Mouse (Mus musculus) liver, adult 2 months (tissue): ENCODE results near the gene Chil4. TPM values are rescaled to one million over a fixed set of nuclear protein-coding genes. Genes with fewer than 3 reads are reported as not detected.
"Not testable (repeated sequence)": the region's sequence is repeated elsewhere in the genome, so short reads cannot be mapped to it uniquely, and the experiment has no call there.

Experiments used
- DNase-seq: peaks from one replicate; pipeline ENCODE4 v3.0.0-alpha.2; 2011; ENCODE audit warnings: low read depth, low spot score; ENCODE audit errors: extremely low read depth
- H3K27ac ChIP-seq: fragments of 200-500 bp; replicated peaks from 2 replicates; pipeline ENCODE4 v1.5.1; 2012; ENCODE audit warnings: low read depth, mild to moderate bottlenecking, control low read depth, inconsistent platforms, low read length; ENCODE audit not compliant: insufficient read depth
- H3K27me3 ChIP-seq: fragments of 200-500 bp; 2 replicates; pipeline ENCODE4 v1.6.1; 2012; ENCODE audit warnings: mild to moderate bottlenecking, moderate library complexity, low read length, inconsistent platforms; ENCODE audit not compliant: control insufficient read depth, insufficient read depth
- H3K36me3 ChIP-seq: fragments of 200-500 bp; 2 replicates; pipeline ENCODE4 v1.6.1; 2012; ENCODE audit warnings: low read length, inconsistent platforms; ENCODE audit not compliant: control insufficient read depth, insufficient read depth
- H3K4me1 ChIP-seq: fragments of 200-500 bp; 2 replicates; pipeline ENCODE4 v1.6.1; 2011; ENCODE audit warnings: low read length; ENCODE audit not compliant: control insufficient read depth, insufficient read depth
- H3K4me3 ChIP-seq: fragments of 200-500 bp; 2 replicates; pipeline ENCODE4 v1.5.1; 2011; ENCODE audit warnings: low read depth, mild to moderate bottlenecking, control low read depth, low read length, moderate library complexity; ENCODE audit not compliant: insufficient read depth
- H3K79me2 ChIP-seq: fragments of 200-500 bp; 2 replicates; pipeline ENCODE4 v1.6.1; 2012; ENCODE audit warnings: inconsistent platforms, mild to moderate bottlenecking, low read length, moderate library complexity; ENCODE audit not compliant: control insufficient read depth, insufficient read depth
- H3K9ac ChIP-seq: fragments of 200-500 bp; 2 replicates; pipeline ENCODE4 v1.6.1; 2012; ENCODE audit warnings: low read depth, mild to moderate bottlenecking, control low read depth, inconsistent platforms, low read length
- CTCF ChIP-seq: fragments of 200-500 bp; IDR thresholded peaks from 2 replicates; pipeline ENCODE4 v1.5.1; 2011; ENCODE audit warnings: low read depth, low read length, control low read depth
- POLR2A ChIP-seq: fragments of 200-500 bp; IDR thresholded peaks from 2 replicates; pipeline ENCODE4 v1.6.1; 2011; ENCODE audit warnings: low read length, control low read depth; ENCODE audit not compliant: insufficient read depth; ENCODE audit errors: extremely low read depth
- WGBS: fragments of 180-500 bp; shearing (Covaris S2); methylation state at CpG from one replicate; pipeline ENCODE4 v1.1.7; 2018; 5-methylcytosine and 5-hydroxymethylcytosine counted together
- polyA plus RNA-seq: library from polyadenylated mRNA; depleted of rRNA; stranded (reverse); fragments of >200 nt; gene quantifications from 2 replicates; pipeline ENCODE4 v1.2.3, GENCODE M21; 2012
- total RNA-seq: library from RNA; depleted of rRNA; stranded (reverse); fragments of >200 nt; gene quantifications from 2 replicates; pipeline ENCODE4 v1.2.3, GENCODE M21; 2014

Chil4 gene
- total and polyA plus RNA-seq, 2 experiments, result not detected

DNA sequence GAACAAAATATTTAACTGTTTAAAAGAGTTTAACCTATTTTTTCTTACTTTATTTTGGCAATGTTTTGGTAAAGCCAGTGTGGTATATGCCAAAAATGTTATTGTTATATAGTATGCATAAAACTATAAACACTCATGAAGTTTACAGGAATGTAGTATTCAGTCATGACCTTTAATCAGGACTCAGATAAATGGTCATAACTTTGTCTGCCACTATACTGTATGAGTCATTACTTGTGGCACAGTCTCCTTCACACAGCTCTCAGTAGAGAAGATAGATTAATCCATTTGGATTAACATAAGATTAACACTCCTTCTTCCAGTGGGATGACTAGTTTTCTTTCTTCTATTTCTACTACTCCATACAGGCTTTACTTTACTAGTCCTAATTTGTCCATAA, 23.0 kb downstream of the Chil4 start:
- no peaks in the 10 kb centered on the region for H3K4me1 ChIP-seq
- no peak for DNase-seq
- 0 out of 2 replicates have a peak, but pooled peaks cover 2% of the 10 kb centered on the region for H3K27me3 ChIP-seq
- H3K4me3 ChIP-seq, result no peak overlapping the region
- H3K79me2 ChIP-seq, result no peaks in the 10 kb centered on the region
- TF ChIP-seq POLR2A (no peak), CTCF (no peak)
- no peaks in the 10 kb centered on the region for H3K36me3 ChIP-seq
- H3K9ac ChIP-seq, result no peak overlapping the region
- no peak overlapping the region for H3K27ac ChIP-seq

DNA sequence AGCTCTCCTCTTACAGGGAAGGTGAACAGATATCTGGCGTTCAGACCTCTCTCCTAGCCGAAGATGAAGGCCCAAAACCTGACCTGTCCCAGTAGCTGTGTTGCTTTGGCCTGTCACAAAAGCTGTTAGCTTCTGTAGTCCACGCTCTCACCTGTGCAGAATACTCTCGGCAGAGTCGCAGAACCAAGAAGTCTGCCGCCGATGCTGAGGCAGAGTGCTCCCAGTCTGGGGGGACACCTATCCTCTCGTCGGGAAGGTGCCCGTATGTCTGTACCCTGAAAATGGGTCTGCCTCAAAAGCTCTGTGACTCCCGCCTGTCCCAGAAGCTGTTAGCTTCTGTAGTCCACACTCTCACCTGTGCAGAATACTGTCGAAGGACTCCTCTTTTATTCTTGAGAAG, 23.8 kb downstream of the Chil4 start:
- Histone ChIP-seq H3K4me1 (no peaks in the 10 kb centered on the region), H3K9ac (no peak overlapping the region), H3K36me3 (no peaks in the 10 kb centered on the region), H3K27me3 (0 out of 2 replicates have a peak, but pooled peaks cover 2% of the 10 kb centered on the region), H3K27ac (no peak overlapping the region), H3K4me3 (no peak overlapping the region), H3K79me2 (no peaks in the 10 kb centered on the region)
- no peak for TF ChIP-seq POLR2A
- no peak for TF ChIP-seq CTCF
- DNase-seq, result no peak
- 87% methylated on average over 12 of the region's 12 CpGs for WGBS

DNA sequence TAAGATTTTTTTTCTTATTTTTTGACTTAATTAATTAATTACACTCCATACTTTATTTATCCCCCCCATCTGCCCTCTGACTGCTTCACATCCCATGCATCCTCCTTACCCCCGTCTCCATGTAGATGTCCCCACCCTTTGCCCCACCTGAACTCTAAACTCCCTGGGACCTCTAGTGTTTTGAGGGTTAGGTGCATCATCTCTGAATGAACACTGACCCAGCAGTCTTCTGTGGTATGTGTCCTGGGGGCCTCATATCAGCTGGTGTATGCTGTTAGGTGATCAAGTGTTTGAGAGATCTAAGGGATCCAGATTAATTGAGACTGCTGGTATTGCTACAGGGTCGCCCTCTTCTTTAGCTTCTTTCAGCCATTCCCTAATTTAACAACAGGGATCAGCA, 31.3 kb downstream of the Chil4 start:
- Histone ChIP-seq H3K4me1 (no peaks in the 10 kb centered on the region), H3K27me3 (no peaks in the 10 kb centered on the region), H3K27ac (no peak overlapping the region), H3K4me3 (no peak overlapping the region), H3K36me3 (no peaks in the 10 kb centered on the region), H3K9ac (no peak overlapping the region), H3K79me2 (no peaks in the 10 kb centered on the region)
- WGBS, result 69% methylated on average over 2 of the region's 2 CpGs
- no peak for DNase-seq
- TF ChIP-seq CTCF, result no peak
- TF ChIP-seq POLR2A, result no peak

- WGBS, result 82% methylated on average over 13 of the region's 13 CpGs
- no peak for DNase-seq
- no peak overlapping the region for H3K9ac ChIP-seq
- no peaks in the 10 kb centered on the region for H3K36me3 ChIP-seq
- TF ChIP-seq POLR2A (no peak), CTCF (no peak)
- H3K27me3 ChIP-seq, result no peaks in the 10 kb centered on the region
- H3K27ac ChIP-seq, result no peak overlapping the region
- H3K79me2 ChIP-seq, result no peaks in the 10 kb centered on the region
- no peaks in the 10 kb centered on the region for H3K4me1 ChIP-seq
- no peak overlapping the region for H3K4me3 ChIP-seq
Measured at GRCm38 (mm10) chr3:106177509-106178189, 41.7 kb downstream of the Chil4 start.

DNA sequence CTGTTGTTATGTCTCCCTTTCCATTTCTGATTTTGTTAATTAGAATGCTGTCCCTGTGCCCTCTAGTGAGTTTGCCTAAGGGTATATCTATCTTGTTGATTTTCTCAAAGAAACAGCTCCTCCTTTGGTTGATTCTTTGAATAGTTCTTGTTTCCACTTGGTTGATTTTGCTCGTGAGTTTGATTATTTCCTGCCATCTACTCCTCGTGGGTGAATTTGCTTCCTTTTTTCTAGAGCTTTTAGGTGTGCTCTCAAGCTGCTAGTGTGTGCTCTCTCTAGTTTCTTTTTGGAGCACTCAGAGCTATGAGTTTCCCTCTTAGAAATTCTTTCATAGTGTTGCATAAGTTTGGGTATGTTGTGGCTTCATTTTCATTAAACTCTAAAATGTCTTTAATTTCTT, 44.3 kb downstream of the Chil4 start:
- not testable (repeated sequence) for H3K4me1 ChIP-seq, H3K9ac ChIP-seq, H3K79me2 ChIP-seq, H3K27ac ChIP-seq, H3K36me3 ChIP-seq, H3K4me3 ChIP-seq, DNase-seq, H3K27me3 ChIP-seq
- 58% methylated on average over 2 of the region's 2 CpGs for WGBS

DNA sequence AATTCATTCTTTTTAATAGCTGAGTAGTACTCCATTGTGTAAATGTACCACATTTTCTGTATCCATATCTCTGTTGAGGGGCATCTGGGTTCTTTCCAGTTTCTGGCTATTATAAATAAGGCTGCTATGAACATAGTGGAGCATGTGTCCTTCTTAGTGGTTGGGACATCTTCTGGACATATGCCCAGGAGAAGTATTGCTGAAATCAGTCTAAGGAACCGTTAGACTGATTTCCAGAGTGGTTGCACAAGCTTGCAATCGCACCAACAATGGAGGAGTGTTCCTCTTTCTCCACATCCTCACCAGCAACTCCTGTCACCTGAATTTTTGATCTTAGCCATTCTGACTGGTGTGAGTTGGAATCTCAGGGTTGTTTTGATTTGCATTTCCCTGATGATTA, 46.8 kb downstream of the Chil4 start:
- 70% methylated on average over 2 of the region's 2 CpGs for WGBS
- H3K36me3 ChIP-seq, H3K27me3 ChIP-seq, H3K9ac ChIP-seq, H3K4me3 ChIP-seq, H3K79me2 ChIP-seq, DNase-seq, H3K27ac ChIP-seq, H3K4me1 ChIP-seq: not testable (repeated sequence)
